Mouse (Mus musculus) heart, embryonic 14.5 days (tissue): ENCODE measurements around the gene Golm1. TPM values are rescaled to one million over a fixed set of nuclear protein-coding genes. Genes with fewer than 3 reads are reported as not detected.
"Not testable (repeated sequence)": the region's sequence is repeated elsewhere in the genome, so short reads cannot be mapped to it uniquely, and the experiment has no call there.

Experiments
- ATAC-seq: fragments of 200-750 bp; cut with Nextera tagmentation; 2 replicates; pipeline ENCODE4 v1.8.0; 2017; ENCODE audit warnings: low read depth, moderate TSS enrichment; ENCODE audit not compliant: insufficient number of reproducible peaks, insufficient read depth, low FRiP score
- H3K27ac ChIP-seq, 2 experiments: fragments of 200-500 bp in 1 of 2; fragments of 300-500 bp in 1 of 2; sonication (generic) in 1 of 2; replicated peaks in 1 of 2; 2 replicates each; pipeline ENCODE4 v1.5.1; 2012 to 2014; ENCODE audit warnings: low read depth in 2 of 2, low read length in 2 of 2, control low read depth in 1 of 2, mild to moderate bottlenecking in 1 of 2, mixed read lengths in 1 of 2; ENCODE audit not compliant: control insufficient read depth in 1 of 2, insufficient read depth in 1 of 2
- H3K27me3 ChIP-seq: fragments of 300-500 bp; sonication (generic); 2 replicates; pipeline ENCODE4 v1.6.1; 2014; ENCODE audit warnings: mild to moderate bottlenecking, low read length, control low read depth; ENCODE audit not compliant: control insufficient read depth, insufficient read depth
- H3K36me3 ChIP-seq: fragments of 300-500 bp; sonication (generic); 2 replicates; pipeline ENCODE4 v1.6.1; 2014; ENCODE audit warnings: mild to moderate bottlenecking, control low read depth, low read length, mixed read lengths; ENCODE audit not compliant: control insufficient read depth, insufficient read depth
- H3K4me1 ChIP-seq, 2 experiments: fragments of 200-500 bp in 1 of 2; fragments of 300-500 bp in 1 of 2; sonication (generic) in 1 of 2; 2 replicates each; pipeline ENCODE4 v1.6.1; 2012 to 2014; ENCODE audit warnings: low read length in 2 of 2, control low read depth in 1 of 2, mixed read lengths in 1 of 2; ENCODE audit not compliant: control insufficient read depth in 2 of 2, insufficient read depth in 2 of 2
- H3K4me2 ChIP-seq: fragments of 300-500 bp; sonication (generic); 2 replicates; pipeline ENCODE4 v1.6.1; 2014; ENCODE audit warnings: mild to moderate bottlenecking, low read length
- H3K4me3 ChIP-seq, 2 experiments: fragments of 200-500 bp in 1 of 2; fragments of 300-500 bp in 1 of 2; sonication (generic) in 1 of 2; 2 replicates each; pipeline ENCODE4 v1.5.1; 2012 to 2014; ENCODE audit warnings: low read length in 2 of 2, mild to moderate bottlenecking in 2 of 2, control low read depth in 1 of 2, low read depth in 1 of 2, moderate library complexity in 1 of 2; ENCODE audit not compliant: control insufficient read depth in 1 of 2, insufficient read depth in 1 of 2
- H3K9ac ChIP-seq: fragments of 300-500 bp; sonication (generic); 2 replicates; pipeline ENCODE4 v1.6.1; 2014; ENCODE audit warnings: mild to moderate bottlenecking, low read length
- H3K9me3 ChIP-seq: fragments of 300-500 bp; sonication (generic); 2 replicates; pipeline ENCODE4 v1.6.1; 2016; ENCODE audit warnings: low read length, control low read depth; ENCODE audit not compliant: control insufficient read depth
- WGBS: fragments of 180-500 bp; shearing (Covaris S2); extraction: QIAGEN DNeasy Blood & Tissue Kit; methylation state at CpG from one replicate; pipeline ENCODE4 v1.1.7; 2014; 5-methylcytosine and 5-hydroxymethylcytosine counted together
- polyA plus RNA-seq: library from polyadenylated mRNA; unstranded; fragments of >200 nt; fragmentation: Nextera tagmentation; extraction: Ambion mirVana; gene quantifications from 2 replicates; pipeline ENCODE4 v1.2.1, GENCODE M21; 2014

Golm1 gene
- polyA plus RNA-seq, 1 experiment from 2014 or later, result 46.6 TPM

GRCm38 (mm10) chr13:59704562-59704961 is 29.0 kb upstream of the Golm1 start:
- ATAC-seq, result no peak
- no peaks in the 10 kb centered on the region for H3K9me3 ChIP-seq

GRCm38 (mm10) chr13:59703514-59703913 is 27.9 kb upstream of the Golm1 start:
- Histone ChIP-seq H3K9ac (no peak overlapping the region), H3K27ac (no peak overlapping the region), H3K36me3 (no peaks in the 10 kb centered on the region), H3K27me3 (no peaks in the 10 kb centered on the region), H3K4me3 (no peak overlapping the region), H3K9me3 (no peaks in the 10 kb centered on the region), H3K4me2 (no peak overlapping the region), H3K4me1 (peaks cover 9% of the 10 kb centered on the region in 2 experiments)
- ATAC-seq, result no peak
- WGBS, result 77% methylated on average over 12 of the region's 12 CpGs

More at GRCm38 (mm10) chr13:59704562-59704961, 29.0 kb upstream of the Golm1 start:
- Histone ChIP-seq H3K4me3 (no peak overlapping the region), H3K27ac (no peak overlapping the region), H3K4me2 (no peak overlapping the region), H3K4me1 (peaks cover 9% of the 10 kb centered on the region in 2 experiments), H3K36me3 (no peaks in the 10 kb centered on the region), H3K27me3 (no peaks in the 10 kb centered on the region), H3K9ac (no peak overlapping the region)
- 29% methylated on average over 12 of the region's 12 CpGs for WGBS

GRCm38 (mm10) chr13:59700137-59700536 is 24.5 kb upstream of the Golm1 start:
- H3K27ac ChIP-seq, H3K36me3 ChIP-seq, H3K4me3 ChIP-seq, H3K9ac ChIP-seq, H3K4me1 ChIP-seq, H3K4me2 ChIP-seq, ATAC-seq, H3K9me3 ChIP-seq, H3K27me3 ChIP-seq: not testable (repeated sequence)
- 67% methylated on average over 1 of the region's 1 CpGs for WGBS

- H3K4me3 ChIP-seq, result no peak overlapping the region
- 90% methylated on average over 8 of the region's 8 CpGs for WGBS
- H3K27me3 ChIP-seq, result no peaks in the 10 kb centered on the region
- no peak overlapping the region for H3K27ac ChIP-seq
- peaks cover 2% of the 10 kb centered on the region in 2 experiments; a peak in 2 of 4 replicates for H3K4me1 ChIP-seq
- no peak for ATAC-seq
- no peaks in the 10 kb centered on the region for H3K36me3 ChIP-seq
- H3K9me3 ChIP-seq, result no peaks in the 10 kb centered on the region
- H3K9ac ChIP-seq, result no peak overlapping the region
- no peak overlapping the region for H3K4me2 ChIP-seq
Measured at GRCm38 (mm10) chr13:59699131-59699530, 23.5 kb upstream of the Golm1 start.

GRCm38 (mm10) chr13:59695781-59696180 is 20.2 kb upstream of the Golm1 start:
- no peaks in the 10 kb centered on the region for H3K36me3 ChIP-seq
- H3K27me3 ChIP-seq, result no peaks in the 10 kb centered on the region
- no peaks in the 10 kb centered on the region for H3K4me1 ChIP-seq
- no peak overlapping the region for H3K9ac ChIP-seq
- WGBS, result 85% methylated on average over 7 of the region's 7 CpGs
- no peak for ATAC-seq
- H3K4me2 ChIP-seq, result no peak overlapping the region
- H3K27ac ChIP-seq, result no peak overlapping the region
- H3K9me3 ChIP-seq, result no peaks in the 10 kb centered on the region
- H3K4me3 ChIP-seq, result no peak overlapping the region

- ATAC-seq, result no peak
- H3K4me1 ChIP-seq, result peaks cover 2 to 6% of the 10 kb centered on the region in 2 experiments; a peak in 2 of 4 replicates
- H3K4me2 ChIP-seq, result no peak within 1 kb of the TSS
- 75% methylated on average over 3 of the region's 3 CpGs for WGBS
- H3K9ac ChIP-seq, result no peak within 1 kb of the TSS
- H3K9me3 ChIP-seq, result no peaks in the 10 kb centered on the region
- H3K36me3 ChIP-seq, result no peaks in the 10 kb centered on the region
- H3K4me3 ChIP-seq, result no peak within 1 kb of the TSS
- H3K27me3 ChIP-seq, result no peaks in the 10 kb centered on the region
- no peak within 1 kb of the TSS for H3K27ac ChIP-seq
Measured at GRCm38 (mm10) chr13:59694008-59694407, 18.4 kb upstream of the Golm1 start, which contains the start of gene 4921517D22Rik. Gene 4921517D22Rik (minus strand): TSS chr13:59694108.

- H3K27ac ChIP-seq, result no peak overlapping the region
- H3K4me3 ChIP-seq, result no peak overlapping the region
- no peaks in the 10 kb centered on the region for H3K36me3 ChIP-seq
- H3K4me1 ChIP-seq, result peaks cover 2 to 15% of the 10 kb centered on the region in 2 experiments; a peak in 3 of 4 replicates
- H3K9me3 ChIP-seq, result no peaks in the 10 kb centered on the region
- no peaks in the 10 kb centered on the region for H3K27me3 ChIP-seq
- WGBS, result 86% methylated on average over 10 of the region's 10 CpGs
- no peak overlapping the region for H3K9ac ChIP-seq
- ATAC-seq, result no peak
- H3K4me2 ChIP-seq, result no peak overlapping the region
Measured at GRCm38 (mm10) chr13:59691478-59691877, 15.9 kb upstream of the Golm1 start.

- no peak for ATAC-seq
- Histone ChIP-seq H3K4me2 (no peak overlapping the region), H3K36me3 (no peaks in the 10 kb centered on the region), H3K9me3 (no peaks in the 10 kb centered on the region), H3K9ac (no peak overlapping the region), H3K27ac (no peak overlapping the region), H3K27me3 (no peaks in the 10 kb centered on the region), H3K4me1 (peaks cover 2 to 15% of the 10 kb centered on the region in 2 experiments; a peak in 3 of 4 replicates), H3K4me3 (no peak overlapping the region)
- WGBS, result 81% methylated on average over 7 of the region's 7 CpGs
Measured at GRCm38 (mm10) chr13:59690576-59690975, 15.0 kb upstream of the Golm1 start.
